9 mouse cellular contexts compared by ENCODE assay signal in the genomic region with DNA sequence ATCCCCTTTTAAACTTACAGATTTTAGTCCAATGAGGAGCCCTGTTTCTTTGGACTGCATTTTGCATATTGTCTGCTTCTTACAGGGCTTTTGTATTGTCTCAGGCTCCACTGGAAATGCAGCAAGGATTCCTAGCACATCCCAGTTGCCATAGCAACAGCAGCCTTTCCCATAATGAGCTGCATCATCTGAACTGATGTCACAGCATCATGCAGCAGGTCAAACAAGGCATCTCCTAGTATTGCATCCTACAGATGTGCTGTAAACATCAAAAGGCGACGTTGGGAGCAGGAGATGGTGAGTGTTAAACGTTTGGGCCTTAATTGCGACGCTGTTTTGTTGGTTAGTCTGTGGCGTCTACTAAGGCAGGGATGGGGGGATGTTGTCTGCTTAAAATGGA. TPM values are rescaled to one million over a fixed set of nuclear protein-coding genes. Genes with fewer than 3 reads are reported as not detected.
DNase-seq lines count a peak whose midpoint lies in the region; ATAC-seq and TF ChIP-seq lines count a peak whose summit lies in the region.
"Had no signal": no experiment of that assay in that cellular context is flagged by ENCODE, and none has a peak within 500 bp of the region (broad histone marks: within the 10 kb centered on the region; RNA-seq: fewer than 3 reads in every experiment).

A gene (plus strand): TSS at position 238 of the 400 bp plus-strand sequence.

- no peaks in the 10 kb centered on the region; the same call in 1 of the 2 replicates for H3K27me3 ChIP-seq in embryonic facial prominence, embryonic 10.5 days (replicated peaks; ENCODE audit: low read depth, poor library complexity, severe bottlenecking)
- H3K27me3 ChIP-seq in neural tube, embryonic 12.5 days (replicated peaks), result no peaks in the 10 kb centered on the region
- H3K27me3 ChIP-seq in lung, postnatal 0 days (replicated peaks; ENCODE audit: insufficient read depth, low read length), result no peaks in the 10 kb centered on the region

- peak; percentile 76 for DNase-seq in cerebellum, adult 11-12 months
- peak; percentile 41 for DNase-seq in embryonic facial prominence, embryonic 10.5 days (ENCODE audit: low spot score)
- no peak for DNase-seq in gastrocnemius, postnatal 4 days (ENCODE audit: low spot score in 2 of 2)
- peak; percentile 44 to 58 for DNase-seq in layer of hippocampus, postnatal 25 days (ENCODE audit: extremely low spot score in 1 of 2, low spot score in 1 of 2)
- DNase-seq in urinary bladder, postnatal 10 days (ENCODE audit: low spot score), result no peak
- DNase-seq in lung, postnatal 0 days (ENCODE audit: low spot score), result no peak
- DNase-seq in ovary, postnatal 10 days (ENCODE audit: low spot score), result no peak

- peak within 1 kb of the TSS; percentile 64 for H3K4me2 ChIP-seq in neural tube, embryonic 12.5 days (replicated peaks)
- no peak within 1 kb of the TSS for H3K4me2 ChIP-seq in lung, postnatal 0 days (replicated peaks; ENCODE audit: low read depth, low read length)

- no peaks in the 10 kb centered on the region for H3K9me3 ChIP-seq in embryonic facial prominence, embryonic 10.5 days
- 0 out of 2 replicates have a peak, but pooled peaks cover 3% of the 10 kb centered on the region for H3K9me3 ChIP-seq in neural tube, embryonic 12.5 days
- H3K9me3 ChIP-seq in lung, postnatal 0 days (ENCODE audit: low read length), result no peaks in the 10 kb centered on the region

- TF ChIP-seq EP300 in lung, postnatal 0 days (IDR thresholded peaks at IDR 0.05), result no peak

- peak within 1 kb of the TSS; percentile 75 for H3K27ac ChIP-seq in embryonic facial prominence, embryonic 10.5 days (replicated peaks)
- H3K27ac ChIP-seq in neural tube, embryonic 12.5 days, result peak within 1 kb of the TSS; percentile 66
- H3K27ac ChIP-seq in lung, postnatal 0 days (ENCODE audit: low read length), result no peak within 1 kb of the TSS

- peaks cover 46% of the 10 kb centered on the region for H3K4me1 ChIP-seq in embryonic facial prominence, embryonic 10.5 days
- peaks cover 30% of the 10 kb centered on the region for H3K4me1 ChIP-seq in neural tube, embryonic 12.5 days
- no peaks in the 10 kb centered on the region for H3K4me1 ChIP-seq in lung, postnatal 0 days (ENCODE audit: insufficient read depth, low read depth, low read length)

- peak within 1 kb of the TSS; percentile 56 for H3K9ac ChIP-seq in neural tube, embryonic 12.5 days
- H3K9ac ChIP-seq in lung, postnatal 0 days (replicated peaks; ENCODE audit: low read depth), result no peak within 1 kb of the TSS

- no peak for TF ChIP-seq CTCF in lung, postnatal 0 days (IDR thresholded peaks at IDR 0.05)

- no peaks in the 10 kb centered on the region for H3K36me3 ChIP-seq in embryonic facial prominence, embryonic 10.5 days (replicated peaks)
- no peaks in the 10 kb centered on the region for H3K36me3 ChIP-seq in neural tube, embryonic 12.5 days
- H3K36me3 ChIP-seq in lung, postnatal 0 days (ENCODE audit: insufficient read depth, low read length), result no peaks in the 10 kb centered on the region

- peak within 1 kb of the TSS; percentile 42 for H3K4me3 ChIP-seq in embryonic facial prominence, embryonic 10.5 days
- H3K4me3 ChIP-seq in neural tube, embryonic 12.5 days, result peak within 1 kb of the TSS; percentile 44
- no peak within 1 kb of the TSS for H3K4me3 ChIP-seq in lung, postnatal 0 days (ENCODE audit: low read depth, low read length)
- H3K4me3 ChIP-seq: megakaryocyte, embryonic 14.5 days had no signal

- peak; percentile 87 for ATAC-seq in neural tube, embryonic 12.5 days (ENCODE audit: low FRiP score, low read depth)
- no peak for ATAC-seq in lung, postnatal 0 days

- WGBS in embryonic facial prominence, embryonic 10.5 days, result 32% methylated on average over 6 of the region's 6 CpGs
- 10% methylated on average over 6 of the region's 6 CpGs for WGBS in neural tube, embryonic 12.5 days
- 65% methylated on average over 6 of the region's 6 CpGs for WGBS in lung, postnatal 0 days

RNA-seq across cellular contexts. Expression of the gene that starts here (rescaled TPM):
- polyA plus RNA-seq in embryonic facial prominence, embryonic 10.5 days (2016; fragmentation: Nextera tagmentation; extraction: Ambion mirVana), result 4.3 and 4.4 TPM in 2 replicates
- 10 to 100 TPM; 58.8 to 60.4 TPM for total RNA-seq in gastrocnemius, postnatal 4 days (2021)
- total RNA-seq in layer of hippocampus, postnatal 25 days (2021), result 100 to 1,000 TPM; 121 to 133 TPM
- 27.6 and 29.5 TPM in 2 replicates for polyA plus RNA-seq in neural tube, embryonic 12.5 days (2016; fragmentation: Nextera tagmentation; extraction: Ambion mirVana)
- 0.12 and 0.31 TPM in 2 replicates for polyA plus RNA-seq in lung, postnatal 0 days (2015; fragmentation: Nextera tagmentation; extraction: Ambion mirVana)

Comparison
In these comparisons a context has a peak if more than half of its experiments do, and no peak if none do; other contexts are left out.
1. DNase-seq: peak in cerebellum, adult 11-12 months (single experiment), embryonic facial prominence, embryonic 10.5 days (single experiment) and layer of hippocampus, postnatal 25 days (2 of 2); none in gastrocnemius, postnatal 4 days (0 of 2), urinary bladder, postnatal 10 days (single experiment), lung, postnatal 0 days (single experiment) and ovary, postnatal 10 days (single experiment).